Mouse (Mus musculus) thymus, postnatal 10 days (tissue): ENCODE results near the gene Ddost.

Experiments
- DNase-seq, 2 experiments: peaks; one replicate each; pipeline ENCODE4 v3.0.0; 2021; ENCODE audit warnings: low spot score in 2 of 2

The Ddost gene

GRCm38 (mm10) chr4:138337341-138337740 lies 32.8 kb downstream of the Ddost start:
- no peak for DNase-seq

GRCm38 (mm10) chr4:138339963-138340362 lies 35.4 kb downstream of the Ddost start:
- DNase-seq = peak in 1 of 2 experiments; percentile 26

- no peak for DNase-seq
Observed at GRCm38 (mm10) chr4:138341393-138341792, 36.9 kb downstream of the Ddost start.

GRCm38 (mm10) chr4:138342048-138342447 lies 37.5 kb downstream of the Ddost start:
- DNase-seq = no peak

- DNase-seq = no peak
Observed at GRCm38 (mm10) chr4:138342778-138343177, 38.2 kb downstream of the Ddost start.

GRCm38 (mm10) chr4:138343341-138343837 lies 38.9 kb downstream of the Ddost start:
- DNase-seq = no peak

GRCm38 (mm10) chr4:138344891-138345545 lies 40.5 kb downstream of the Ddost start:
- DNase-seq = no peak

- no peak for DNase-seq
Observed at GRCm38 (mm10) chr4:138347280-138347679, 42.8 kb downstream of the Ddost start.

- no peak for DNase-seq
Observed at GRCm38 (mm10) chr4:138348716-138349115, 44.2 kb downstream of the Ddost start.

GRCm38 (mm10) chr4:138351821-138352220 lies 47.3 kb downstream of the Ddost start:
- no peak for DNase-seq

GRCm38 (mm10) chr4:138352692-138353091 lies 48.2 kb downstream of the Ddost start:
- no peak for DNase-seq

GRCm38 (mm10) chr4:138353438-138354171 lies 49.1 kb downstream of the Ddost start:
- no peak for DNase-seq

- DNase-seq = no peak
Observed at GRCm38 (mm10) chr4:138355496-138355895, 51.0 kb downstream of the Ddost start.

GRCm38 (mm10) chr4:138356141-138356540 lies 51.6 kb downstream of the Ddost start:
- DNase-seq = no peak

- DNase-seq = no peak
Observed at GRCm38 (mm10) chr4:138356551-138356950, 52.0 kb downstream of the Ddost start.

- DNase-seq = no peak
Observed at GRCm38 (mm10) chr4:138358176-138358575, 53.6 kb downstream of the Ddost start.

- DNase-seq = no peak
Observed at GRCm38 (mm10) chr4:138361370-138361821, 56.9 kb downstream of the Ddost start.
